Mouse (Mus musculus) common myeloid progenitor, adult 5-6 weeks (primary cell): ENCODE measurements around the gene Styk1. TPM values are rescaled to one million over a fixed set of nuclear protein-coding genes. Genes with fewer than 3 reads are reported as not detected.

ENCODE experiments used
- ATAC-seq: replicated peaks from 2 replicates; pipeline ENCODE4 v1.8.0; 2016; ENCODE audit warnings: low read depth, mild to moderate bottlenecking, moderate TSS enrichment, inconsistent platforms; ENCODE audit not compliant: poor library complexity, severe bottlenecking
- total RNA-seq: library from RNA; stranded (forward); fragments of 200-1000, 187-1606 nt; gene quantifications from 2 replicates; pipeline ENCODE4 v1.2.3, GENCODE M21; 2017

The Styk1 gene
- 0.09 and 0.29 TPM in 2 replicates for total RNA-seq

- peak; percentile 91 for ATAC-seq
Measured at GRCm38 (mm10) chr6:131353352-131353919, at the start of gene Styk1. Styk1 (minus strand) TSS chr6:131353597.

- no peak for ATAC-seq
Measured at GRCm38 (mm10) chr6:131403036-131403435, 49.6 kb upstream of the Styk1 start.

- ATAC-seq: no peak
Measured at GRCm38 (mm10) chr6:131402606-131403005, 49.2 kb upstream of the Styk1 start.

- no peak for ATAC-seq
Measured at GRCm38 (mm10) chr6:131401259-131401658, 47.9 kb upstream of the Styk1 start.

GRCm38 (mm10) chr6:131396650-131397049, 43.3 kb upstream of the Styk1 start:
- ATAC-seq: peak; percentile 55

GRCm38 (mm10) chr6:131393873-131394660, 40.7 kb upstream of the Styk1 start:
- ATAC-seq: peak; percentile 59; the same call in 1 of the 2 replicates

- ATAC-seq: peak; percentile 48
Measured at GRCm38 (mm10) chr6:131388040-131389021, 34.9 kb upstream of the Styk1 start, which contains the start of gene Ybx3. Ybx3 (minus strand) TSS chr6:131388476.

- peak; percentile 72 for ATAC-seq
Measured at GRCm38 (mm10) chr6:131387221-131388039, 34.0 kb upstream of the Styk1 start.

- ATAC-seq: no peak
Measured at GRCm38 (mm10) chr6:131386416-131387019, 33.1 kb upstream of the Styk1 start.

GRCm38 (mm10) chr6:131385469-131385868, 32.1 kb upstream of the Styk1 start:
- ATAC-seq: no peak

- no peak for ATAC-seq
Measured at GRCm38 (mm10) chr6:131383713-131384330, 30.4 kb upstream of the Styk1 start.

GRCm38 (mm10) chr6:131382984-131383337, 29.6 kb upstream of the Styk1 start:
- ATAC-seq: no peak

- ATAC-seq: no peak
Measured at GRCm38 (mm10) chr6:131382232-131382983, 29.0 kb upstream of the Styk1 start.

- 0 out of 2 replicates have a peak, but pooled peaks have one; percentile 16 for ATAC-seq
Measured at GRCm38 (mm10) chr6:131378858-131379428, 25.5 kb upstream of the Styk1 start.

- peak; percentile 75 for ATAC-seq
Measured at GRCm38 (mm10) chr6:131377378-131377777, 24.0 kb upstream of the Styk1 start.

GRCm38 (mm10) chr6:131374594-131375340, 21.4 kb upstream of the Styk1 start:
- ATAC-seq: no peak

- no peak for ATAC-seq
Measured at GRCm38 (mm10) chr6:131373160-131373559, 19.8 kb upstream of the Styk1 start.
